Mouse (Mus musculus) MEL (cell line): Measurements from ENCODE around the gene Slc22a15. TPM values are rescaled to one million over a fixed set of nuclear protein-coding genes. Genes with fewer than 3 reads are reported as not detected.

ENCODE experiments used
- DNase-seq: peaks from one replicate; pipeline ENCODE4 v3.0.0; 2011; ENCODE audit warnings: low read depth, low spot score
- H3K27ac ChIP-seq: 2 replicates; pipeline ENCODE4 v1.5.1; 2012; ENCODE audit warnings: low read depth, mild to moderate bottlenecking, control low read depth, low read length, moderate library complexity; ENCODE audit not compliant: control insufficient read depth
- H3K27me3 ChIP-seq, 2 experiments: fragments of 150-350 bp in 1 of 2; sonication (generic) in 1 of 2; 2 replicates each; pipeline ENCODE4 v1.6.1; 2012; ENCODE audit warnings: low read length in 2 of 2, mild to moderate bottlenecking in 2 of 2, improper control_type of control experiment in 1 of 2, moderate library complexity in 1 of 2; ENCODE audit not compliant: insufficient read depth in 2 of 2, control insufficient read depth in 1 of 2
- H3K36me3 ChIP-seq, 2 experiments: 2 replicates each; pipeline ENCODE4 v1.6.1; 2012 to 2014; ENCODE audit warnings: low read length in 2 of 2, improper control_type of control experiment in 1 of 2, inconsistent platforms in 1 of 2, mild to moderate bottlenecking in 1 of 2; ENCODE audit not compliant: insufficient read depth in 2 of 2, control insufficient read depth in 1 of 2
- H3K4me1 ChIP-seq, 2 experiments: fragments of 150-350 bp in 1 of 2; sonication (generic) in 1 of 2; 2 replicates each; pipeline ENCODE4 v1.6.1; 2012; ENCODE audit warnings: low read length in 2 of 2, improper control_type of control experiment in 1 of 2, mild to moderate bottlenecking in 1 of 2; ENCODE audit not compliant: insufficient read depth in 2 of 2, control insufficient read depth in 1 of 2
- H3K4me3 ChIP-seq, 2 experiments: fragments of 150-350 bp in 1 of 2; sonication (generic) in 1 of 2; 2 replicates each; pipeline ENCODE4 v1.5.1; 2012; ENCODE audit warnings: low read depth in 2 of 2, low read length in 2 of 2, mild to moderate bottlenecking in 2 of 2, moderate library complexity in 2 of 2, control low read depth in 1 of 2, improper control_type of control experiment in 1 of 2; ENCODE audit not compliant: control insufficient read depth in 1 of 2, insufficient read depth in 1 of 2
- H3K79me2 ChIP-seq: 2 replicates; pipeline ENCODE4 v1.6.1; 2012; ENCODE audit warnings: mild to moderate bottlenecking, low read length, moderate library complexity; ENCODE audit not compliant: control insufficient read depth, poor library complexity, insufficient read depth
- H3K9ac ChIP-seq: 2 replicates; pipeline ENCODE4 v1.6.1; 2012; ENCODE audit warnings: low read depth, mild to moderate bottlenecking, control low read depth, low read length, moderate library complexity; ENCODE audit not compliant: control insufficient read depth, poor library complexity, severe bottlenecking
- H3K9me3 ChIP-seq: fragments of 150-350 bp; sonication (generic); replicated peaks from 2 replicates; pipeline ENCODE4 v1.6.1; 2012; ENCODE audit warnings: mild to moderate bottlenecking, low read length, improper control_type of control experiment, moderate library complexity; ENCODE audit not compliant: insufficient read depth
- BHLHE40 ChIP-seq: IDR thresholded peaks from 2 replicates; pipeline ENCODE4 v1.6.1; 2012; ENCODE audit warnings: low read depth, mild to moderate bottlenecking, inconsistent platforms, low read length, improper control_type of control experiment, borderline replicate concordance
- CHD1 ChIP-seq: IDR thresholded peaks from 2 replicates; pipeline ENCODE4 v1.6.1; 2012; ENCODE audit warnings: low read depth, mild to moderate bottlenecking, inconsistent platforms, low read length, improper control_type of control experiment
- CHD2 ChIP-seq: IDR thresholded peaks from 2 replicates; pipeline ENCODE4 v1.6.1; 2011; ENCODE audit warnings: low read length, improper control_type of control experiment
- CTCF ChIP-seq, 3 experiments: IDR thresholded peaks in 2 of 3; conservative IDR thresholded peaks in 1 of 3; 2 replicates each; pipeline ENCODE4 v1.5.1; 2011 to 2012; ENCODE audit warnings: low read length in 3 of 3, low read depth in 2 of 3, mild to moderate bottlenecking in 2 of 3, improper control_type of control experiment in 1 of 3, inconsistent platforms in 1 of 3, mixed read lengths in 1 of 3, moderate library complexity in 1 of 3; ENCODE audit not compliant: control insufficient read depth in 1 of 3, insufficient read depth in 1 of 3, poor library complexity in 1 of 3, severe bottlenecking in 1 of 3
- EP300 ChIP-seq, 2 experiments: IDR thresholded peaks; 2 replicates each; pipeline ENCODE4 v1.6.1; 2011; ENCODE audit warnings: improper control_type of control experiment in 2 of 2, low read length in 2 of 2, low read depth in 1 of 2, mild to moderate bottlenecking in 1 of 2
- GABPA ChIP-seq: IDR thresholded peaks from 2 replicates; pipeline ENCODE4 v1.6.1; 2012; ENCODE audit warnings: low read depth, mild to moderate bottlenecking, inconsistent platforms, low read length, improper control_type of control experiment, moderate library complexity
- GATA1 ChIP-seq: IDR thresholded peaks from 2 replicates; pipeline ENCODE4 v1.6.1; 2011; ENCODE audit warnings: low read depth, low read length, improper control_type of control experiment
- KAT2A ChIP-seq: conservative IDR thresholded peaks from 2 replicates; pipeline ENCODE4 v1.6.1; 2012; ENCODE audit warnings: low read depth, low read length, improper control_type of control experiment, inconsistent platforms
- MAFK ChIP-seq: IDR thresholded peaks from 2 replicates; pipeline ENCODE4 v1.6.1; 2011; ENCODE audit warnings: low read depth, mild to moderate bottlenecking, low read length, improper control_type of control experiment, borderline replicate concordance
- MAX ChIP-seq: IDR thresholded peaks from 2 replicates; pipeline ENCODE4 v1.6.1; 2011; ENCODE audit warnings: low read length, improper control_type of control experiment
- MAZ ChIP-seq: IDR thresholded peaks from 2 replicates; pipeline ENCODE4 v1.6.1; 2012; ENCODE audit warnings: low read depth, mild to moderate bottlenecking, inconsistent platforms, low read length, improper control_type of control experiment
- MYB ChIP-seq: IDR thresholded peaks from 2 replicates; pipeline ENCODE4 v1.6.1; 2011; ENCODE audit warnings: mild to moderate bottlenecking, low read depth, low read length, improper control_type of control experiment
- MYC ChIP-seq: IDR thresholded peaks from 2 replicates; pipeline ENCODE4 v1.6.1; 2011; ENCODE audit warnings: low read depth, mild to moderate bottlenecking, low read length, improper control_type of control experiment, moderate library complexity
- NRF1 ChIP-seq: IDR thresholded peaks from 2 replicates; pipeline ENCODE4 v1.6.1; 2014; ENCODE audit warnings: low read depth, mild to moderate bottlenecking, inconsistent platforms, low read length, improper control_type of control experiment, moderate library complexity; ENCODE audit not compliant: poor library complexity, insufficient read depth, severe bottlenecking
- POLR2A ChIP-seq, 2 experiments: IDR thresholded peaks; 2 replicates each; pipeline ENCODE4 v1.6.1; 2011 to 2012; ENCODE audit warnings: low read length in 2 of 2, mild to moderate bottlenecking in 2 of 2, control low read depth in 1 of 2, improper control_type of control experiment in 1 of 2, low read depth in 1 of 2, moderate library complexity in 1 of 2; ENCODE audit not compliant: control insufficient read depth in 1 of 2, insufficient read depth in 1 of 2, poor library complexity in 1 of 2
- POLR2AphosphoS2 ChIP-seq: IDR thresholded peaks from 2 replicates; pipeline ENCODE4 v1.6.1; 2011; ENCODE audit warnings: low read length, improper control_type of control experiment
- RAD21 ChIP-seq: IDR thresholded peaks from 2 replicates; pipeline ENCODE4 v1.6.1; 2011; ENCODE audit warnings: mild to moderate bottlenecking, low read depth, low read length, improper control_type of control experiment
- SIN3A ChIP-seq: IDR thresholded peaks from 2 replicates; pipeline ENCODE4 v1.6.1; 2012; ENCODE audit warnings: low read length, improper control_type of control experiment, inconsistent platforms
- TBP ChIP-seq: IDR thresholded peaks from 2 replicates; pipeline ENCODE4 v1.8.0; 2011; ENCODE audit warnings: low read depth, low read length, improper control_type of control experiment
- USF1 ChIP-seq: IDR thresholded peaks from 2 replicates; pipeline ENCODE4 v1.6.1; 2014; ENCODE audit warnings: low read depth, mild to moderate bottlenecking, inconsistent platforms, low read length, improper control_type of control experiment, moderate library complexity
- ZMIZ1 ChIP-seq: IDR thresholded peaks from 2 replicates; pipeline ENCODE4 v1.6.1; 2012; ENCODE audit warnings: low read depth, mild to moderate bottlenecking, inconsistent platforms, low read length, improper control_type of control experiment, moderate library complexity
- polyA plus RNA-seq, 2 experiments: library from polyadenylated mRNA; stranded (reverse) in 1 of 2; unstranded in 1 of 2; fragments of >175 nt in 1 of 2; fragments of >200 nt in 1 of 2; gene quantifications; 2 replicates each; pipeline versions ENCODE4 v1.2.1 to v1.2.4; 2012; ENCODE audit warnings: low replicate concordance in 2 of 2, low read depth in 1 of 2; ENCODE audit not compliant: insufficient read length in 2 of 2, insufficient read depth in 1 of 2, missing spikeins in 1 of 2
- total RNA-seq: library from RNA; depleted of rRNA; stranded (reverse); fragments of 300-350 nt; gene quantifications from 2 replicates; pipeline ENCODE4 v1.2.3, GENCODE M21; 2012

The Slc22a15 gene
- total and polyA plus RNA-seq, 3 experiments = 2.2 to 7.9 TPM; not detected in 1

- no peaks in the 10 kb centered on the region for H3K79me2 ChIP-seq
Observed at GRCm38 (mm10) chr3:101961146-101961835, 37.0 kb upstream of the Slc22a15 start.

DNA sequence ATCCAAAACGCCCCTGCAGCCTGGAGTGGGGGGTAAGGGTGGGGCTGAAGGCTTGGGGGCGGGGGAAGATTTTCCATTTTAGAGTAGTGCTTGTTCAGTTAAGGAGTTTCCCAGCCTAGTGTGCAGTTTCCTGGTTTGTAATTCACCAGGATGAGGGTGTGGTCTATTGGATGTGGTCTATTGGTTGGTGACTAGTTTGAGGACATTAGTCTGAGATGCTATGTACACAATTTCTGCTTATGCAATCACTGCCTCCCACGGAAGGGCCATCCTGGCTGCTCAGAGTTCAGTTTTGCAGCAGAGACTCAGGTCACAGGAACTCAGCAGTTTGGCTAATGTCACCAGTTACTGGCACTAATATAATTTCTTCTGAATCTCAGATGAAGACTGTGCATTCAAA is 33.8 kb upstream of the Slc22a15 start:
- no peaks in the 10 kb centered on the region for H3K4me1 ChIP-seq
- no peak overlapping the region for H3K4me3 ChIP-seq
- TF ChIP-seq POLR2AphosphoS2 = no peak
- TF ChIP-seq GATA1 = no peak
- TF ChIP-seq MAFK = no peak
- TF ChIP-seq EP300 (IDR thresholded peaks at IDR 0.05; ENCODE audit: low read depth in 1 of 2, low read length in 2 of 2) = no peak
- H3K79me2 ChIP-seq = no peaks in the 10 kb centered on the region
- DNase-seq = no peak
- H3K27ac ChIP-seq = no peak overlapping the region
- H3K9ac ChIP-seq = no peak overlapping the region
- H3K36me3 ChIP-seq = no peaks in the 10 kb centered on the region
- no peaks in the 10 kb centered on the region for H3K9me3 ChIP-seq
- no peaks in the 10 kb centered on the region for H3K27me3 ChIP-seq

More at GRCm38 (mm10) chr3:101961146-101961835, 37.0 kb upstream of the Slc22a15 start:
- Histone ChIP-seq H3K36me3 (no peaks in the 10 kb centered on the region), H3K4me1 (no peaks in the 10 kb centered on the region), H3K4me3 (no peak overlapping the region), H3K27me3 (no peaks in the 10 kb centered on the region)
- DNase-seq = no peak
- no peak for TF ChIP-seq CTCF (IDR thresholded peaks at IDR 0.05 in 2 of 3, conservative IDR thresholded peaks at IDR 0.05 in 1 of 3; ENCODE audit: control insufficient read depth in 1 of 3, insufficient read depth in 1 of 3, low read depth in 2 of 3, low read length in 3 of 3, poor library complexity in 1 of 3, severe bottlenecking in 1 of 3)
- no peak for TF ChIP-seq MAZ
- TF ChIP-seq CHD1 = no peak
- TF ChIP-seq GABPA = no peak
- no peak for TF ChIP-seq RAD21
- no peak for TF ChIP-seq MYC
- TF ChIP-seq POLR2A (IDR thresholded peaks at IDR 0.05; ENCODE audit: control insufficient read depth in 1 of 2, insufficient read depth in 1 of 2, low read depth in 1 of 2, low read length in 2 of 2, poor library complexity in 1 of 2) = no peak
- no peak for TF ChIP-seq TBP
- TF ChIP-seq POLR2AphosphoS2 = no peak
- no peak for TF ChIP-seq MYB
- TF ChIP-seq BHLHE40 = no peak
- TF ChIP-seq ZMIZ1 = no peak
- no peak for TF ChIP-seq USF1
- TF ChIP-seq SIN3A = no peak
- TF ChIP-seq KAT2A = no peak
- TF ChIP-seq MAX = no peak
- no peak for TF ChIP-seq NRF1
- TF ChIP-seq CHD2 = no peak
- TF ChIP-seq, all 39 proteins: peak for 0
- Histone ChIP-seq H3K9ac (no peak overlapping the region), H3K27ac (no peak overlapping the region), H3K9me3 (no peaks in the 10 kb centered on the region)
